Mouse (Mus musculus) kidney, postnatal 0 days (tissue): ENCODE measurements at regions not wholly inside any gene's neighbourhood (a gene's known extent, or its start where the extent isn't known, plus 50 kb on each side); places are given as distances from the start of the nearest gene placed in this dataset.

Source experiments
- ATAC-seq: fragments of 200-750 bp; cut with Nextera tagmentation; replicated peaks from 2 replicates; pipeline ENCODE4 v1.8.0; 2017; ENCODE audit warnings: low read depth, moderate number of reproducible peaks, moderate TSS enrichment, moderate library complexity; ENCODE audit not compliant: low FRiP score
- DNase-seq: peaks from one replicate; pipeline ENCODE4 v3.0.0-alpha.2; 2016; ENCODE audit warnings: low spot score
- H3K27ac ChIP-seq: fragments of 300-500 bp; sonication (generic); 2 replicates; pipeline ENCODE4 v1.5.1; 2014; ENCODE audit warnings: mild to moderate bottlenecking
- H3K27me3 ChIP-seq: fragments of 300-500 bp; sonication (generic); 2 replicates; pipeline ENCODE4 v1.6.1; 2014; ENCODE audit warnings: low read length, mixed read lengths; ENCODE audit not compliant: insufficient read depth
- H3K36me3 ChIP-seq: fragments of 300-500 bp; sonication (generic); 2 replicates; pipeline ENCODE4 v1.6.1; 2014; ENCODE audit warnings: low read length, mixed read lengths; ENCODE audit not compliant: insufficient read depth
- H3K4me1 ChIP-seq: fragments of 300-500 bp; sonication (generic); replicated peaks from 2 replicates; pipeline ENCODE4 v1.6.1; 2014; ENCODE audit warnings: antibody characterized with exemption, low read length, mixed read lengths; ENCODE audit not compliant: insufficient read depth
- H3K4me2 ChIP-seq: fragments of 300-500 bp; sonication (generic); 2 replicates; pipeline ENCODE4 v1.6.1; 2014; ENCODE audit warnings: mild to moderate bottlenecking, low read length, moderate library complexity, mixed read lengths
- H3K4me3 ChIP-seq: fragments of 300-500 bp; sonication (generic); replicated peaks from 2 replicates; pipeline ENCODE4 v1.5.1; 2014; ENCODE audit warnings: low read depth, low read length
- H3K9ac ChIP-seq: fragments of 300-500 bp; sonication (generic); 2 replicates; pipeline ENCODE4 v1.6.1; 2014; ENCODE audit warnings: low read depth, low read length
- H3K9me3 ChIP-seq: fragments of 300-500 bp; sonication (generic); replicated peaks from 2 replicates; pipeline ENCODE4 v1.6.1; 2016; ENCODE audit warnings: low read length, inconsistent platforms, mixed read lengths
- CTCF ChIP-seq: IDR thresholded peaks from 2 replicates; pipeline ENCODE4 v1.5.1; 2016; ENCODE audit warnings: antibody characterized with exemption, low read depth, mild to moderate bottlenecking, moderate library complexity
- WGBS: fragments of 180-500 bp; shearing (Covaris S2); extraction: QIAGEN DNeasy Blood & Tissue Kit; methylation state at CpG from one replicate; pipeline ENCODE4 v1.1.7; 2014; 5-methylcytosine and 5-hydroxymethylcytosine counted together

- 7% methylated on average over 17 of the region's 17 CpGs for WGBS
- peak; percentile 73; the same call in 1 of the 2 replicates for ATAC-seq
These were observed 64.4 kb downstream of the Ackr3 start for GRCm38 (mm10) chr1:90268131-90268691.

GRCm38 (mm10) chr1:90268951-90269350 is 65.2 kb downstream of the Ackr3 start:
- ATAC-seq = no peak

More at GRCm38 (mm10) chr1:90268131-90268691, 64.4 kb downstream of the Ackr3 start:
- Histone ChIP-seq H3K9ac (no peak overlapping the region), H3K27ac (no peak overlapping the region), H3K36me3 (no peaks in the 10 kb centered on the region), H3K4me3 (no peak overlapping the region), H3K4me2 (no peak overlapping the region; the same call in 1 of the 2 replicates), H3K9me3 (no peaks in the 10 kb centered on the region), H3K4me1 (peaks cover 14% of the 10 kb centered on the region), H3K27me3 (no peaks in the 10 kb centered on the region)
- no peak for TF ChIP-seq CTCF
- peak; percentile 94 for DNase-seq

GRCm38 (mm10) chr1:90269836-90270235 is 66.1 kb downstream of the Ackr3 start:
- WGBS = 53% methylated on average over 1 of the region's 1 CpGs
- Histone ChIP-seq H3K9ac (no peak overlapping the region), H3K4me1 (peaks cover 14% of the 10 kb centered on the region), H3K4me3 (no peak overlapping the region), H3K9me3 (no peaks in the 10 kb centered on the region), H3K27ac (no peak overlapping the region; the same call in 1 of the 2 replicates), H3K27me3 (no peaks in the 10 kb centered on the region), H3K4me2 (no peak overlapping the region), H3K36me3 (no peaks in the 10 kb centered on the region)
- no peak for TF ChIP-seq CTCF
- DNase-seq (peak; percentile 34), ATAC-seq (no peak)

More at GRCm38 (mm10) chr1:90268951-90269350, 65.2 kb downstream of the Ackr3 start:
- WGBS = 37% methylated on average over 7 of the region's 7 CpGs
- no peaks in the 10 kb centered on the region for H3K27me3 ChIP-seq
- H3K9ac ChIP-seq = no peak overlapping the region
- DNase-seq = peak; percentile 16
- no peak for TF ChIP-seq CTCF
- no peak overlapping the region; the same call in 1 of the 2 replicates for H3K4me2 ChIP-seq
- no peak overlapping the region for H3K4me3 ChIP-seq
- H3K4me1 ChIP-seq = peaks cover 14% of the 10 kb centered on the region
- no peaks in the 10 kb centered on the region for H3K36me3 ChIP-seq
- no peaks in the 10 kb centered on the region for H3K9me3 ChIP-seq
- H3K27ac ChIP-seq = no peak overlapping the region

- no peak for TF ChIP-seq CTCF
- H3K9ac ChIP-seq = no peak overlapping the region
- 92% methylated on average over 3 of the region's 3 CpGs for WGBS
- H3K36me3 ChIP-seq = no peaks in the 10 kb centered on the region
- H3K4me1 ChIP-seq = peaks cover 14% of the 10 kb centered on the region
- no peak for DNase-seq
- H3K27ac ChIP-seq = no peak overlapping the region
- no peaks in the 10 kb centered on the region for H3K9me3 ChIP-seq
- H3K27me3 ChIP-seq = no peaks in the 10 kb centered on the region
- H3K4me3 ChIP-seq = no peak overlapping the region
- ATAC-seq = no peak
- H3K4me2 ChIP-seq = no peak overlapping the region
These were observed 67.5 kb downstream of the Ackr3 start for GRCm38 (mm10) chr1:90271326-90271725.

- Histone ChIP-seq H3K4me3 (no peak overlapping the region), H3K9ac (no peak overlapping the region), H3K27me3 (no peaks in the 10 kb centered on the region), H3K36me3 (no peaks in the 10 kb centered on the region), H3K4me1 (peaks cover 14% of the 10 kb centered on the region), H3K9me3 (no peaks in the 10 kb centered on the region), H3K4me2 (no peak overlapping the region), H3K27ac (no peak overlapping the region)
- WGBS = 97% methylated on average over 5 of the region's 5 CpGs
- DNase-seq (no peak), ATAC-seq (no peak)
- peak; percentile 29; the same call in 1 of the 2 replicates for TF ChIP-seq CTCF
These were observed 68.6 kb downstream of the Ackr3 start for GRCm38 (mm10) chr1:90272411-90272810.

- H3K27ac ChIP-seq = no peak overlapping the region
- H3K9me3 ChIP-seq = no peaks in the 10 kb centered on the region
- H3K27me3 ChIP-seq = no peaks in the 10 kb centered on the region
- no peak overlapping the region for H3K4me3 ChIP-seq
- DNase-seq (peak; percentile 34), ATAC-seq (no peak; the same call in 1 of the 2 replicates)
- no peak overlapping the region for H3K4me2 ChIP-seq
- peaks cover 12% of the 10 kb centered on the region for H3K4me1 ChIP-seq
- WGBS = 52% methylated on average over 19 of the region's 19 CpGs
- no peak for TF ChIP-seq CTCF
- no peaks in the 10 kb centered on the region for H3K36me3 ChIP-seq
- no peak overlapping the region for H3K9ac ChIP-seq
These were observed 69.2 kb downstream of the Ackr3 start for GRCm38 (mm10) chr1:90272830-90273628.
